Mouse (Mus musculus) cerebellum, adult 2 months (tissue): ENCODE measurements at regions not wholly inside any gene's neighbourhood (a gene's known extent, or its start where the extent isn't known, plus 50 kb on each side); places are given as distances from the start of the nearest gene placed in this dataset.

ENCODE experiments used
- CTCF ChIP-seq: fragments of 200-500 bp; IDR thresholded peaks from 2 replicates; pipeline ENCODE4 v1.5.1; 2011; ENCODE audit warnings: low read depth, mild to moderate bottlenecking, control low read depth, low read length, moderate library complexity, borderline replicate concordance; ENCODE audit not compliant: insufficient read depth
- POLR2A ChIP-seq: fragments of 200-500 bp; IDR thresholded peaks from 2 replicates; pipeline ENCODE4 v1.6.1; 2011; ENCODE audit warnings: low read length, control low read depth, borderline replicate concordance; ENCODE audit not compliant: insufficient read depth

DNA sequence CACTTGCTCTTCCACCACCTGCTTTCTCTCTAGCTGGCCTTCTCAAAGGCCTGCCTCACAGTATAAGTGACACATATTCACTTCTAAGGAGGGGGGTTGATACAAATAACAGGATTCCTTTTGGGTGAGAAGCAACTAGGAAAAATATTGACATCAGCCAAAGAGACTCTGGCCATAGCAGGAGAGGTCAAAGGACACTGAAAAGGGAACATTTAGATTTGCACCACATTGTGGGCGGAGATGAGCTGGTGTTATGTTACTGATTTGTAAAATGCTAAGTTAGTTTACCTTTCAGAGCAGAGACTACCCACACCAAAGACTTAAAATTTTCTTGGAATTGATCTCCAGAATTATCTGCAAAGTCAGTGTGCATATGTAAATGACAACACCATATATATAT is 147.5 kb downstream of the Foxa2 start:
- TF ChIP-seq CTCF (no peak), POLR2A (no peak)
